Mouse (Mus musculus) ES-Bruce4 (cell line): Measurements from ENCODE around the gene 4930516K23Rik. TPM values are rescaled to one million over a fixed set of nuclear protein-coding genes. Genes with fewer than 3 reads are reported as not detected.

Experiments
- H3K27ac ChIP-seq: 2 replicates; pipeline ENCODE4 v1.5.1; 2012; ENCODE audit warnings: low read length, inconsistent platforms; ENCODE audit not compliant: insufficient read depth
- H3K27me3 ChIP-seq: 2 replicates; pipeline ENCODE4 v1.6.1; 2012; ENCODE audit warnings: mild to moderate bottlenecking, low read length, inconsistent platforms; ENCODE audit not compliant: control insufficient read depth, poor library complexity, insufficient read depth, severe bottlenecking
- H3K36me3 ChIP-seq: 2 replicates; pipeline ENCODE4 v1.6.1; 2012; ENCODE audit warnings: inconsistent platforms, mild to moderate bottlenecking, low read length, moderate library complexity; ENCODE audit not compliant: control insufficient read depth, poor library complexity, insufficient read depth, severe bottlenecking
- H3K4me1 ChIP-seq: one replicate; pipeline ENCODE4 v1.8.1; 2011; ENCODE audit warnings: low read length; ENCODE audit not compliant: control insufficient read depth, insufficient read depth
- H3K4me3 ChIP-seq: 2 replicates; pipeline ENCODE4 v1.5.1; 2011; ENCODE audit warnings: low read depth, mild to moderate bottlenecking, low read length
- H3K9ac ChIP-seq: 2 replicates; pipeline ENCODE4 v1.6.1; 2012; ENCODE audit warnings: low read depth, mild to moderate bottlenecking, inconsistent platforms; ENCODE audit not compliant: poor library complexity, severe bottlenecking
- H3K9me3 ChIP-seq: replicated peaks from 2 replicates; pipeline ENCODE4 v1.6.1; 2012; ENCODE audit warnings: mild to moderate bottlenecking, low read length, inconsistent platforms; ENCODE audit not compliant: control insufficient read depth, poor library complexity, insufficient read depth, severe bottlenecking
- CTCF ChIP-seq: IDR thresholded peaks from one replicate; pipeline ENCODE4 v1.8.1; 2011; ENCODE audit warnings: low read depth, low read length
- EP300 ChIP-seq: IDR thresholded peaks from 2 replicates; pipeline ENCODE4 v1.6.1; 2011; ENCODE audit warnings: low read depth, low read length; ENCODE audit not compliant: insufficient read depth
- POLR2A ChIP-seq: IDR thresholded peaks from one replicate; pipeline ENCODE4 v1.8.1; 2011; ENCODE audit warnings: low read length; ENCODE audit not compliant: insufficient read depth
- polyA plus RNA-seq: library from polyadenylated mRNA; stranded (reverse); fragments of >200 nt; gene quantifications from 2 replicates; pipeline ENCODE4 v1.2.4, GENCODE M21; 2011; ENCODE audit warnings: low read depth; ENCODE audit not compliant: missing spikeins, insufficient read depth, insufficient read length

The 4930516K23Rik gene
- polyA plus RNA-seq, 1 experiment: not detected

- Histone ChIP-seq H3K4me3 (no peak within 1 kb of the TSS), H3K36me3 (no peaks in the 10 kb centered on the region), H3K27me3 (no peaks in the 10 kb centered on the region), H3K4me1 (no peaks in the 10 kb centered on the region), H3K9ac (no peak within 1 kb of the TSS), H3K9me3 (no peaks in the 10 kb centered on the region), H3K27ac (no peak within 1 kb of the TSS)
- no peak for TF ChIP-seq CTCF
- no peak for TF ChIP-seq POLR2A
- TF ChIP-seq EP300: no peak
Measured at GRCm38 (mm10) chr7:104052566-104052965, 8.7 kb downstream of the 4930516K23Rik start, which contains the start of gene Olfr642. TSS of gene Olfr642 (minus strand) at chr7:104052666.

DNA sequence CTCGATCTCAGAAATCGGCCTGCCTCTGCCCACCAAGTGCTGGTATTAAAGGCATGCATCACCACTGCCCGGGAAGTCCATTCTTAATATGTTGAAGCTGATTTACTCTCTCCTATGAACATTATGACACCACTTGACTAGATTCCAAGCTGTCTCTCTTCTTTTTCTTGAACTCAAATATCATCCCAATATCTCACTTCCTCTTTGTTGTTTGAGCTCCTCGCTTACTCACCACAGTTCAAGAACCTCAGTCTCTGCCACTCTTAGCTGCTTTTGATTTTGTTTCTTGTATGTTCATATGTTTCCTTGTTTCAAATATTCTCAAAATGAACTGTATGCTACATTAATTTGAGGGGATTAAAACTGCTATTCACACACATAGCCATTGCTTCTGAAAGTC lies 10.5 kb downstream of the 4930516K23Rik start:
- Histone ChIP-seq H3K4me1 (no peaks in the 10 kb centered on the region), H3K9ac (no peak overlapping the region), H3K4me3 (no peak overlapping the region), H3K27ac (no peak overlapping the region), H3K36me3 (no peaks in the 10 kb centered on the region), H3K27me3 (no peaks in the 10 kb centered on the region), H3K9me3 (no peaks in the 10 kb centered on the region)
- TF ChIP-seq EP300 (no peak), POLR2A (no peak), CTCF (no peak)

GRCm38 (mm10) chr7:104035145-104035544 lies 26.1 kb downstream of the 4930516K23Rik start, which contains the start of gene Olfr641:
TSS of gene Olfr641 (plus strand) at chr7:104035445.
- H3K36me3 ChIP-seq: no peaks in the 10 kb centered on the region
- no peak for TF ChIP-seq EP300
- TF ChIP-seq CTCF: no peak
- no peak for TF ChIP-seq POLR2A
- H3K4me3 ChIP-seq: no peak within 1 kb of the TSS
- no peaks in the 10 kb centered on the region for H3K4me1 ChIP-seq
- no peaks in the 10 kb centered on the region for H3K9me3 ChIP-seq
- H3K9ac ChIP-seq: no peak within 1 kb of the TSS
- no peaks in the 10 kb centered on the region for H3K27me3 ChIP-seq
- no peak within 1 kb of the TSS for H3K27ac ChIP-seq

DNA sequence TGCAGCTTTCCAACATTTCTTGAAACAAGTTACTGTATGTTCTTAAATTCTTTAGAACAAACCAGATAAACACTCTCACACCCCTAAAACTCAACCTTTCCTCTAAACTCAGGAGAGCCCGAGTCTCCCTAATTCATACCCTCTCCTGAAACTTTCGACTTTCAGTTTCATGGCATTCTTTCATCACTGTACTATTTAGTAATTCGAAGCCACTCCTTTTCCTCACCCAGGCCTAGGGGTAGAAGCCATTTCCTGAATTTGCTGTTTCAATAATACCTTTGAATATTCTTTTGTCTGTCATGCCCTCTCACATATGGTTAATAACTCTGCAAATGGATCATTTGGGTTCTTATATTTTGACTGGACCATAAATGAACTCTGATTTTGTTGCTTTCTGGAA lies 34.3 kb downstream of the 4930516K23Rik start:
- H3K9me3 ChIP-seq: no peaks in the 10 kb centered on the region
- H3K27me3 ChIP-seq: no peaks in the 10 kb centered on the region
- TF ChIP-seq POLR2A: no peak
- TF ChIP-seq CTCF: no peak
- no peak overlapping the region for H3K9ac ChIP-seq
- no peaks in the 10 kb centered on the region for H3K36me3 ChIP-seq
- H3K4me3 ChIP-seq: no peak overlapping the region
- H3K27ac ChIP-seq: no peak overlapping the region
- H3K4me1 ChIP-seq: no peaks in the 10 kb centered on the region

GRCm38 (mm10) chr7:104025473-104025872 lies 35.8 kb downstream of the 4930516K23Rik start, which contains the start of gene Olfr640:
TSS of gene Olfr640 (minus strand) at chr7:104025573.
- Histone ChIP-seq H3K9ac (no peak within 1 kb of the TSS), H3K27me3 (no peaks in the 10 kb centered on the region; the same call in 1 of the 2 replicates), H3K4me3 (no peak within 1 kb of the TSS), H3K9me3 (no peaks in the 10 kb centered on the region), H3K36me3 (no peaks in the 10 kb centered on the region), H3K4me1 (no peaks in the 10 kb centered on the region), H3K27ac (no peak within 1 kb of the TSS)
- no peak for TF ChIP-seq CTCF
- TF ChIP-seq POLR2A: no peak
- no peak for TF ChIP-seq EP300

DNA sequence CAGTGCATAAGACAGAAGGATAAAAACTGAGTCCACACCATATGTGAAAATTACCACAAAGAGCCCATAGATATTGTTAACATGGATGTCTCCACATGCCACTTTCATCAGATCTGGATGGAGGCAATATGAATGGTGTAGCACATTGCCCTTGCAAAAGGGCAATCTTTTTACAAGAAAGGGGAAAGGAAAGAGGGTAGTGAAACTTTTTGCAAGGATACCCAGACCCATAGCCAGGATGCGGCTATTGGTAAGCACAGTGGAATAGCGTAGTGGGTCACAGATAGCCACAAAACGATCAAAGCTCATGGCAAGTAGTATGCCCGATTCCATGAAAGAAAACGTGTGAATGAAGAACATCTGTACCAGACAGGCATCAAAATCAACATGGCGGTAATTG lies 39.6 kb downstream of the 4930516K23Rik start:
- TF ChIP-seq EP300 (no peak), CTCF (no peak), POLR2A (no peak)
- Histone ChIP-seq H3K27ac (no peak overlapping the region), H3K9me3 (no peaks in the 10 kb centered on the region), H3K4me1 (no peaks in the 10 kb centered on the region), H3K27me3 (no peaks in the 10 kb centered on the region; the same call in 1 of the 2 replicates), H3K4me3 (no peak overlapping the region), H3K9ac (no peak overlapping the region), H3K36me3 (no peaks in the 10 kb centered on the region)
